In the genomic region with DNA sequence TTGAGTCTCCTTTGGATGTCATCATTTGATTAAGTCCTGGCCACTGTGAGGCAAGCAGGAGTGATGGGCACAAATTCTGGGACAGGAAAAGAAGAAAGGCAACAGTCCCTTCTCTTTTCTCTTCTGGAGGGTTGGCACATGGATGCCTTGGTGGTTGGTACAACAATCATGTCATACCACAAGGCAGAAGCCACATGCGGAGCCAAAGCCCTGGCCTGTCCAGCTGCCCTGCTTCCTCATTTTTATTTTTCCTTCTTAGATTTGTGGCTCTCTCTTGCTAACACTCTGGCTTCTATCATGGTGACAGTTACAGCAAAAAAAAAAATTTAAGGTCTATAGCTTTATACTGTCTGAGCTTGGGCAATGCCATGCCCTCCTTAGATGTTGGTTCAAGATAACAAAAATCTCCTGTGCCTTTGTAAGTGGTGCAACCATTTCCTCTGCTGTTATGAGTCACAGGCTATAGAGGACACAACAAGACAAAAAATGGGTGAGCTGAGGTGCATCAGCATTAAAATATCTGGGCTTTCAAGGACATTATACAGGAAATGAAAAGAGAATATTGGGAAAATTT, we compare ENCODE assay signal across 16 mouse cellular contexts.
"Had no signal": no experiment of that assay in that cellular context is flagged by ENCODE, and none has a peak within 500 bp of the region (broad histone marks: within the 10 kb centered on the region; RNA-seq: fewer than 3 reads in every experiment).

No protein-coding gene starts in this region.

- H3K9me3 ChIP-seq: liver, embryonic 13.5 days; neural tube, embryonic 12.5 days; neural tube, embryonic 15.5 days had no signal

- H3K4me1 ChIP-seq: liver, embryonic 13.5 days had no signal

- H3K4me3 ChIP-seq: layer of hippocampus, adult 2 months; liver, embryonic 13.5 days; neural tube, embryonic 12.5 days; neural tube, embryonic 15.5 days had no signal

- DNase-seq: kidney, adult 2 months; layer of hippocampus, adult 9-11 months; liver, embryonic 13.5 days; lung, adult 2 months; lung, postnatal 14 days; lung, postnatal 4 days; midbrain, embryonic 14.5 days; right cerebral cortex, adult 18-20 months; right cerebral cortex, postnatal 14 days; right cerebral cortex, postnatal 4 days; thymus, postnatal 25 days had no signal

- H3K27me3 ChIP-seq: liver, embryonic 13.5 days; neural tube, embryonic 12.5 days; neural tube, embryonic 15.5 days had no signal

- H3K27ac ChIP-seq: kidney, postnatal 0 days; layer of hippocampus, adult 2 months; liver, embryonic 13.5 days; neural tube, embryonic 12.5 days; neural tube, embryonic 15.5 days; stomach, postnatal 0 days had no signal

- H3K36me3 ChIP-seq: liver, embryonic 13.5 days; neural tube, embryonic 12.5 days; neural tube, embryonic 15.5 days had no signal
